Mouse (Mus musculus): ENCODE results near the gene Med22. TPM values are rescaled to one million over a fixed set of nuclear protein-coding genes. Genes with fewer than 3 reads are reported as not detected.

Med22 gene
- polyA plus RNA-seq, 1 experiment from 2014 or later = 109 TPM

DNA sequence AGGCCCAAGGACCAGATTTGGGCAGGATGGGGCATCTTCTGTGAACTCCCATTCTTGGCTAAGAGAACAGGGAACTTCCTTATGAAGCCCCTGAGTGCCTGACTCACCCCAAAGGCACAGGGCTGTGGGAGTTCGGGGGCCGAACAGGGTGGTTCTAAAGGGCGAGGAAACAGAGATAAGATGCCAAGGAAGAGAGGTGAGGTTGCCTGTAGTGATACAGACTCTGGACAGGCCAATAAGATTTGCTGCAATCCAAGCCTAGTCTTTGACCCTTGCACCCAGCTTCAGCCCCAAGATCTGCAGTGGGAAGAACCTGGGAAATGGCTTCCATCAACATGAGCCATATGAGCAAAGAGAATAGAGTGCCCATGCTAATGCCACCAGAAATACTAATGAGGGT, 32.8 kb upstream of the Med22 start:
- Histone ChIP-seq H3K4me3 (ENCODE audit: low read depth, low read length) (no peak overlapping the region), H3K4me2 (ENCODE audit: low read depth, low read length) (no peak overlapping the region), H3K36me3 (ENCODE audit: control insufficient read depth, insufficient read depth, low read length) (0 out of 2 replicates have a peak, but pooled peaks cover 4% of the 10 kb centered on the region), H3K27ac (ENCODE audit: low read depth, low read length) (no peak overlapping the region), H3K4me1 (ENCODE audit: control insufficient read depth, insufficient read depth, low read length) (no peaks in the 10 kb centered on the region), H3K9me3 (ENCODE audit: control insufficient read depth, low read length) (no peaks in the 10 kb centered on the region), H3K9ac (replicated peaks; ENCODE audit: low read depth, low read length) (no peak overlapping the region), H3K27me3 (ENCODE audit: control insufficient read depth, insufficient read depth, low read length) (no peaks in the 10 kb centered on the region)
- no peak for ATAC-seq (ENCODE audit: low read depth)
- 88% methylated on average over 3 of the region's 3 CpGs for WGBS

DNA sequence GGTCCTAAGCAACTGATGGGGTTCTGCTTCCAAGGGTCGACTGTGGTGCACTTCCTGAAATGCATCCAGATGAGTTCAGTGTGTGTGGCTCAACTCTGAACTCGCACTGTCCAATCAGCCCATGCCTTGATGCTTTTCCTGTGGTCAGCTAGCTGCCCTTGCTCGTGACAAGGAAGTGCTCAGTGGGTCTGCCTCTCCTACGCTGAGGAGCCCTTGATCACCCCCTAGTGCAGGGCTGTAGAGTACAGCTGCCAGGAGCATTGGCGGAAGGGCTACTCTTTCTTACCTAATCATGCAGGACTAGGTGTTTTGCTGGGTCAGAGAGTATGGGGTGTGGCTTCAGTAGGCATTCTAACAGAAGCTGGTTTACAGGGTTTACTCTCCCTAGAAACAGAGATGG, 31.1 kb upstream of the Med22 start:
- Histone ChIP-seq H3K27ac (ENCODE audit: low read depth, low read length) (no peak overlapping the region), H3K4me2 (ENCODE audit: low read depth, low read length) (no peak overlapping the region), H3K4me3 (ENCODE audit: low read depth, low read length) (no peak overlapping the region), H3K9ac (replicated peaks; ENCODE audit: low read depth, low read length) (no peak overlapping the region), H3K9me3 (ENCODE audit: control insufficient read depth, low read length) (no peaks in the 10 kb centered on the region), H3K27me3 (ENCODE audit: control insufficient read depth, insufficient read depth, low read length) (no peaks in the 10 kb centered on the region), H3K4me1 (ENCODE audit: control insufficient read depth, insufficient read depth, low read length) (no peaks in the 10 kb centered on the region), H3K36me3 (ENCODE audit: control insufficient read depth, insufficient read depth, low read length) (no peaks in the 10 kb centered on the region)
- 52% methylated on average over 5 of the region's 5 CpGs for WGBS
- ATAC-seq (ENCODE audit: low read depth) = no peak

DNA sequence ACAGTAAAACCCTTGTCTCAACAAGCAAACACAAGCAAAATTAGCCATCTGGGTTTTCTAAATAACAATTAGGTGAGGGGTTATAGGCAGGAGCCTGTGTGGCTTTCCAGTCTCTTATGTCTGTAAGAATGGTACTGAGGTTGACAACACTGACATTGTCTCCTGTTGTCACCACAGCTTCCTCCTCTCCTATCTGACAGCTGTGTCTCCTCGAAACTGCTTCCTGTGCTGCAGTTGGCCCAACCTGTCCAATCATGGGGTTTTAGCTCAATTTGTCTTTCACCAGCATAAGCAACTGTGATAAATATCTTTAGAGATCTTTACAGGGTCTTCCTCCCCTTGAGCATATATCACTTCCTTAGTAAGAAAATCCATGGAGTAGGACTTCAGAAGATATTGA, 25.9 kb upstream of the Med22 start:
- Histone ChIP-seq H3K27ac (ENCODE audit: low read depth, low read length) (no peak overlapping the region), H3K9me3 (ENCODE audit: control insufficient read depth, low read length) (no peaks in the 10 kb centered on the region), H3K4me1 (ENCODE audit: control insufficient read depth, insufficient read depth, low read length) (peaks cover 11% of the 10 kb centered on the region), H3K4me2 (ENCODE audit: low read depth, low read length) (no peak overlapping the region), H3K9ac (replicated peaks; ENCODE audit: low read depth, low read length) (no peak overlapping the region), H3K4me3 (ENCODE audit: low read depth, low read length) (no peak overlapping the region), H3K27me3 (ENCODE audit: control insufficient read depth, insufficient read depth, low read length) (no peaks in the 10 kb centered on the region), H3K36me3 (ENCODE audit: control insufficient read depth, insufficient read depth, low read length) (no peaks in the 10 kb centered on the region)
- ATAC-seq (ENCODE audit: low read depth) = no peak
- 72% methylated on average over 1 of the region's 1 CpGs for WGBS

DNA sequence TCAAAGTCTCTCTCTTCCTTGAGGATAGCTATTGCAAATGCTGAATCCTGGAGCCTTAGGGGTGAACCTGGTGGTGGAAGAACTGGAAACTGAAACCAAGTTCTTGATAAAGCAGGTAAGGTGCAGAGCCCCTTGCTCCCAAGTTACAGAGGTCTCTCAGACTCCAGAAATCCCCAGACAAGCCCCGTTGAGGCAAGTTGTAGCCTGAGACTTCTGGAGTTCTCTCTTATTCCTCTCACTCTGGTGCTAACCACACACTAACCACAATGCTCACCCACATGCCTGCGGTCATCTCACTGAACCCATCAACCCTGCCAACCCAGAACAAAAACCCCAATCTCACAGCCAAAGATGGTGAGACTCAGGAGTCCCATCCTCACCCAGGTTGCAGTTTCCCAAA, 24.8 kb upstream of the Med22 start:
- Histone ChIP-seq H3K9ac (replicated peaks; ENCODE audit: low read depth, low read length) (no peak overlapping the region), H3K27me3 (ENCODE audit: control insufficient read depth, insufficient read depth, low read length) (no peaks in the 10 kb centered on the region), H3K9me3 (ENCODE audit: control insufficient read depth, low read length) (no peaks in the 10 kb centered on the region), H3K36me3 (ENCODE audit: control insufficient read depth, insufficient read depth, low read length) (no peaks in the 10 kb centered on the region), H3K4me1 (ENCODE audit: control insufficient read depth, insufficient read depth, low read length) (peaks cover 12% of the 10 kb centered on the region), H3K4me2 (ENCODE audit: low read depth, low read length) (no peak overlapping the region), H3K27ac (ENCODE audit: low read depth, low read length) (no peak overlapping the region), H3K4me3 (ENCODE audit: low read depth, low read length) (no peak overlapping the region)
- ATAC-seq (ENCODE audit: low read depth) = no peak
- 95% methylated on average over 2 of the region's 2 CpGs for WGBS

DNA sequence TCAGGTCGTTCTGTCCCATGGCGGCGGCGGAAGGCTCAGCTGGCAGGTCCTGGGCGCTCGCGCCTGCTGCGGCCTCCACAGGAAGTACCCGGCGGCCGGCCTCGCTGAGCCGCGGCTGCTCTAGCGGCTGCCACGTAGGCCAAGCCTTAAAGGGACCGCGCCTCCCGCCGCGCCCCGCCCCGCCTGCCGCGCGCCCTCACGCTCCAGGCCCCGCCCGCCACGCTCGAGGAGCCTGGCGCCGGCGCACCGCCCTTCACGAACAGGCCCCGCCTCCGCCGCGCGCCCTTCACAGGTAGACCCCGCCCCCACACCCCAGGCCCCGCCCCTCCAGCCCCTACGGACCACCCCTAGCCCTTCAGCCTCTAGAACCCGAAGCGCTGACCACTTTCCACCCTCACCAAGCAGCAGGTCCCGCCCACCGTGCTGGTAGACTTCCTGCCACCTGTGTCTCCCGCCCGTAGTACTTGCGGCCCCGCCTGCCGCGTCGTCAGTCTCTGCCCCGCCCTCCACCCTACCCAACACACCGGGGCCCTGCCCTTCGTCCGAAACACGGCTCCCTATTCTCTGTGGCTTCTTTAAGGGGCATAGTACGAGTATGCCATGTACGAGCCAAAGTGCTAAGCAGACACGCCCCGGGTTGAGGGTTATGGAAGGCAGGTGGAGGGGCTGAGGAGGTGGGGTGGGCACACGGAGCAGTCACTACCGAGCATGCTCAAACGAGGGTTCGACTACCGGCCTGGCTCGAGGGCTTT, 23.0 kb upstream of the Med22 start, which contains the start of the genes Surf4 and Stkld1:
TSS of gene Surf4 (minus strand) at position 625 of the 752 bp plus-strand sequence.
TSS of gene Stkld1 (plus strand) at position 744 of the 752 bp plus-strand sequence.
- Histone ChIP-seq H3K4me3 (ENCODE audit: low read depth, low read length) (peak within 1 kb of the TSS; percentile 97), H3K4me1 (ENCODE audit: control insufficient read depth, insufficient read depth, low read length) (peaks cover 12% of the 10 kb centered on the region), H3K9ac (replicated peaks; ENCODE audit: low read depth, low read length) (peak within 1 kb of the TSS; percentile 97), H3K27ac (ENCODE audit: low read depth, low read length) (peak within 1 kb of the TSS; percentile 77), H3K36me3 (ENCODE audit: control insufficient read depth, insufficient read depth, low read length) (no peaks in the 10 kb centered on the region), H3K27me3 (ENCODE audit: control insufficient read depth, insufficient read depth, low read length) (no peaks in the 10 kb centered on the region), H3K4me2 (ENCODE audit: low read depth, low read length) (peak within 1 kb of the TSS; percentile 89), H3K9me3 (ENCODE audit: control insufficient read depth, low read length) (no peaks in the 10 kb centered on the region)
- under 1% methylated on average over 39 of the region's 70 CpGs for WGBS
- ATAC-seq (ENCODE audit: low read depth) = peak; percentile 95

DNA sequence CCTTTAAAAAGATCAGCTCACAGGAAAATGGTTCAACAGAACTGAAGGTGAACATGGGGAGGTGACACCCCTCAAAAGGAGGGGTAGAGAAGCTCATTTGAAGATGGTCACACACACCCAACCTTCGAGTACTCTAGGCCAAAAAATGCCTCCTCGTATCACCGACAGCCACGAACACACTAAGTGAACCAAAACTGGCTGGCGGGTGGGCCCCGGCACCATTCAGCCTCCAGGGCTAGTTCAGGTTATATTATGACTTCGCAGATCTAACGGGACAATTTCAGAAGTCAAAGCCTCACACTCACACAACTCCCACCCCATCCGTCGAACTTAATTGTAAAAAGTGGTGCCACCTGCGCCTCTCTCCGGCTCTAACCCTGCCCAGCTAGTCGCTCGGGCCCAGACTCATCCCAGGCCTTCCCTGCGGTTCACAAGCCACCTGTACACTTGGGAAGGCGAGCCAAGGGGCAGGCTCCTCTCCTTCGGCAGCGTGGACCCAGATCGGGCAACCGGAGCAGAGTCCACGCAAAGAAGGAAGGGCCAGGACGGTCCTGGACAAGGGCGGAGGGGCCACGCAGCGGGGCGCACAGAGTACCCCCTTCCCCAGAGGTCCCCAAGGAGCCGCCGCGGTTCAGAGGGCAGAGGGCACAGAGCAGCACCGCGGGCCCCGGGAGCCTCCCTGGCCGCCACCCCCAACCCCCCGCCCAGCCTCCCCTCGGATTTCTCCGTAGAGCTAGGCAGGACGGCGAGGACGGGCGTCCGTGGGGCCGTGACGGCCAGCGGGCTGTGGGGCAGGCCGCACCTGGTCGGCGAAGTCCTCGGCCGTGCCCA, 22.2 kb upstream of the Med22 start:
- ATAC-seq (ENCODE audit: low read depth) = no peak; the same call in 1 of the 2 replicates
- H3K4me3 ChIP-seq (ENCODE audit: low read depth, low read length) = peak overlapping the region; percentile 97
- WGBS = 2% methylated on average over 45 of the region's 49 CpGs
- no peaks in the 10 kb centered on the region for H3K9me3 ChIP-seq (ENCODE audit: control insufficient read depth, low read length)
- H3K27ac ChIP-seq (ENCODE audit: low read depth, low read length) = peak overlapping the region; percentile 77
- H3K27me3 ChIP-seq (ENCODE audit: control insufficient read depth, insufficient read depth, low read length) = no peaks in the 10 kb centered on the region
- no peaks in the 10 kb centered on the region for H3K36me3 ChIP-seq (ENCODE audit: control insufficient read depth, insufficient read depth, low read length)
- H3K4me1 ChIP-seq (ENCODE audit: control insufficient read depth, insufficient read depth, low read length) = peaks cover 12% of the 10 kb centered on the region
- peak overlapping the region; percentile 89 for H3K4me2 ChIP-seq (ENCODE audit: low read depth, low read length)
- H3K9ac ChIP-seq (replicated peaks; ENCODE audit: low read depth, low read length) = peak overlapping the region; percentile 97

DNA sequence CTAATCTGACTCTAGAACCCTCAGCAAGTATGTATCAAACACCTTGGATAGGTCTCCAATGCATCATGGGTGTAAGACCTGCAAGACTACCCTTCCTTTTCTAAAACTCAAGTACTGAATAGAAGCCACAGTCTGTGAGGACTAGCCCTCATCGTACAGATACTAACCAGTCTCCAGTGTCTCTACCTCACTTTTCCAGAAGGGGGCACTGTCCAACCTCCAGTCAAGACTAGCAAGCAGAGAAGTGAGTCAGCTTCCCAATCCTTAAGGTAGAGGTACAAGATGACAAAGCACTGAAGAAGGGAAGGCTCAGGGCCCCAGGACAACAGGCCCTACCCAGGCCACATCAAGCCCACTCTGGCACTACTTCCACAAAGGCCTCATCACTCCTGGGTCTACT, 19.9 kb upstream of the Med22 start:
- peaks cover 12% of the 10 kb centered on the region for H3K4me1 ChIP-seq (ENCODE audit: control insufficient read depth, insufficient read depth, low read length)
- H3K9me3 ChIP-seq (ENCODE audit: control insufficient read depth, low read length) = no peaks in the 10 kb centered on the region
- no peak overlapping the region for H3K27ac ChIP-seq (ENCODE audit: low read depth, low read length)
- H3K4me3 ChIP-seq (ENCODE audit: low read depth, low read length) = no peak overlapping the region
- H3K27me3 ChIP-seq (ENCODE audit: control insufficient read depth, insufficient read depth, low read length) = no peaks in the 10 kb centered on the region
- no peak for ATAC-seq (ENCODE audit: low read depth)
- H3K4me2 ChIP-seq (ENCODE audit: low read depth, low read length) = no peak overlapping the region
- WGBS = 56% methylated on average over 1 of the region's 1 CpGs
- H3K9ac ChIP-seq (replicated peaks; ENCODE audit: low read depth, low read length) = no peak overlapping the region
- peaks cover 14% of the 10 kb centered on the region for H3K36me3 ChIP-seq (ENCODE audit: control insufficient read depth, insufficient read depth, low read length)

DNA sequence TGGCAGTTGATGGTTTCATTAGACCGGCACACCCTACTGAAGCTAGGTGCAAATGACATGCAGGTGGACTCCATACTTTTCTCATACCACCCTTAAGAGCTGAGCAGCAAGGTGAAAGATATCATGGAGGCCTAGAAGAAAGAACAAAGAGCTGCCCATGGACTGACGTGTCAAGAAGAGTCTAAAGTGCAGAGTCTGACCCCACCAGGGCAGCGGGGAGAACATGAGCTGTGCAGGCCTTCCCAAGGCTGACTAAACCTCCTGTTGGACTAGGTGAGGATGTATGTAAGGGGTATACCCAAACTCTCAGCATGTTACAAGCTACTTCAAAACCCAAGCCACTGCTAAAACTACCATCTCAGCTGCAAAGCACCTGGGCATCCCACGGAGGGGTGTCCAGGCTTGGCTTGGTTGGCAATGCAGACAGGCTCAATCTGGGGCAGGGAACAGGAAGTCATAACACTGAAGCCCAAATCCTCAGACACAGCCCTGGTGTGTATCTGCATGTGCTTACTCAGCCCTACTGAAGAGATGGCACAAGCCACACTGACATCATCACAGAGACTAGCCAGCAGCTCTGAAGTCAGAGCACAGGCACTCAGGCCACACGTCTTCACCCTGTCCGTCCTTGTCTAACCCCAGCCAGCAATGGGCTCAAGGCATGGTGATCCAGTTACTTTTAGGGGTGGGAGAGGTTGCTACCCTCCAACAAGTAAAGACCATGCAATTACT, 17.4 kb upstream of the Med22 start:
- 92% methylated on average over 6 of the region's 6 CpGs for WGBS
- H3K27ac ChIP-seq (ENCODE audit: low read depth, low read length) = no peak overlapping the region
- H3K36me3 ChIP-seq (ENCODE audit: control insufficient read depth, insufficient read depth, low read length) = peaks cover 35% of the 10 kb centered on the region
- H3K4me2 ChIP-seq (ENCODE audit: low read depth, low read length) = no peak overlapping the region
- H3K9me3 ChIP-seq (ENCODE audit: control insufficient read depth, low read length) = no peaks in the 10 kb centered on the region
- peaks cover 12% of the 10 kb centered on the region for H3K4me1 ChIP-seq (ENCODE audit: control insufficient read depth, insufficient read depth, low read length)
- ATAC-seq (ENCODE audit: low read depth) = no peak
- no peak overlapping the region for H3K9ac ChIP-seq (replicated peaks; ENCODE audit: low read depth, low read length)
- H3K27me3 ChIP-seq (ENCODE audit: control insufficient read depth, insufficient read depth, low read length) = no peaks in the 10 kb centered on the region
- H3K4me3 ChIP-seq (ENCODE audit: low read depth, low read length) = no peak overlapping the region

Data from neural tube, embryonic 14.5 days (tissue).